Mouse (Mus musculus) frontal cortex, adult (tissue): ENCODE measurements around the gene Dnajc12.
"Not testable (repeated sequence)": the region's sequence is repeated elsewhere in the genome, so short reads cannot be mapped to it uniquely, and the experiment has no call there.

Source experiments
- ATAC-seq: cut with Nextera tagmentation; 2 replicates; pipeline ENCODE4 v1.9.2; 2017; ENCODE audit warnings: mild to moderate bottlenecking, moderate library complexity, mixed read lengths; ENCODE audit not compliant: low TSS enrichment

Dnajc12 gene

GRCm38 (mm10) chr10:63386444-63386843 lies 4.2 kb downstream of the Dnajc12 start:
- ATAC-seq, result peak; percentile 77

- no peak for ATAC-seq
Observed at GRCm38 (mm10) chr10:63386991-63387390, 4.7 kb downstream of the Dnajc12 start.

GRCm38 (mm10) chr10:63388948-63389347 lies 6.7 kb downstream of the Dnajc12 start:
- ATAC-seq, result no peak

- ATAC-seq, result no peak
Observed at GRCm38 (mm10) chr10:63396963-63397362, 14.7 kb downstream of the Dnajc12 start.

- no peak for ATAC-seq
Observed at GRCm38 (mm10) chr10:63402731-63403504, 20.7 kb downstream of the Dnajc12 start.

- no peak for ATAC-seq
Observed at GRCm38 (mm10) chr10:63403636-63404035, 21.4 kb downstream of the Dnajc12 start.

- peak; percentile 69 for ATAC-seq
Observed at GRCm38 (mm10) chr10:63410162-63410956, 28.1 kb downstream of the Dnajc12 start.

- not testable (repeated sequence) for ATAC-seq
Observed at GRCm38 (mm10) chr10:63411674-63412073, 29.4 kb downstream of the Dnajc12 start.

GRCm38 (mm10) chr10:63412756-63413155 lies 30.5 kb downstream of the Dnajc12 start:
- ATAC-seq, result no peak

GRCm38 (mm10) chr10:63415287-63415686 lies 33.0 kb downstream of the Dnajc12 start:
- ATAC-seq, result no peak

GRCm38 (mm10) chr10:63415850-63416249 lies 33.6 kb downstream of the Dnajc12 start:
- no peak for ATAC-seq

- ATAC-seq, result no peak
Observed at GRCm38 (mm10) chr10:63417061-63417460, 34.8 kb downstream of the Dnajc12 start.

- ATAC-seq, result no peak
Observed at GRCm38 (mm10) chr10:63421739-63422735, 39.8 kb downstream of the Dnajc12 start, which contains the start of gene Gm7075. Gene Gm7075 (minus strand): TSS chr10:63421789.

- no peak for ATAC-seq
Observed at GRCm38 (mm10) chr10:63422736-63422992, 40.4 kb downstream of the Dnajc12 start.

- ATAC-seq, result no peak
Observed at GRCm38 (mm10) chr10:63423591-63424474, 41.6 kb downstream of the Dnajc12 start.

- no peak for ATAC-seq
Observed at GRCm38 (mm10) chr10:63424475-63424814, 42.2 kb downstream of the Dnajc12 start.

GRCm38 (mm10) chr10:63427146-63427545 lies 44.9 kb downstream of the Dnajc12 start:
- no peak for ATAC-seq

GRCm38 (mm10) chr10:63428243-63429022 lies 46.2 kb downstream of the Dnajc12 start:
- peak; percentile 41 for ATAC-seq

GRCm38 (mm10) chr10:63429023-63429340 lies 46.7 kb downstream of the Dnajc12 start:
- no peak for ATAC-seq

GRCm38 (mm10) chr10:63429380-63429779 lies 47.1 kb downstream of the Dnajc12 start:
- ATAC-seq, result peak; percentile 78
